Comparison of ENCODE assay signal across 8 mouse cellular contexts in the genomic region with DNA sequence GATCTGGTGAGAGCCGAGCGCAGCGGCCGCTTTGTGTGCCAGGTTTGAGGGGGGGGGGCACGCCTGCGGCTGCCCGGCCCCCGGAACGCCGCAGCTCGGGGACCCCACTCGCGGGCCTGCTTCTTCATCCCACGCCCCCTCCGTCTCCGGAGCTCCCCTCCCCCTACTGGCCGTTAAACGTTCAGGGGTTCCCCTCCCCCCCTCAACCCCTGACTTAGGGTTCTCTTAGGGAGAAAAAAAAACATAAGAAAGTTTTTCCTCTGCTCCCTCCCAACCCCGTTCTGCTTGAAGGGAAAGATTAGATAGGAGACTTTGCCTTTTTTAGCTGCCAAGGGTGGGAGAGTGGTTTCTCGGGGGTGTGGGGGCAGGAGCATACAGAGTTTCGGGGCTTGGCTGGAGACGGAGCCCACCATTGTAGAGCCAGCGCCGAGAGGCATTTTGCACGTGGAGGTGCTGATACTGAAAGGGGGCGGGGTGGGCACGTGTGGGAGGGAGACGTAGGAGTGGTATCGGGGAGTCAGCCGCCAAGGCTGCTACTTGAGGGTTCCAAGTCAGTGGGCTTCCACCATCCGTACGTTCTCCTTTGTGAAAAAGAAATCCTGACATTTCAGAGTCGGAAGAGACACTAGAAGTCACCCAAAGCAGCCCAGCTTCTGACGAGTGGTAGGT. TPM values are rescaled to one million over a fixed set of nuclear protein-coding genes. Genes with fewer than 3 reads are reported as not detected.
DNase-seq lines count a peak whose midpoint lies in the region; ATAC-seq and TF ChIP-seq lines count a peak whose summit lies in the region.

No protein-coding gene starts in this region.

- peak overlapping the region; percentile 96 for H3K27ac ChIP-seq in forebrain, embryonic 16.5 days (ENCODE audit: low read length)
- peak overlapping the region; percentile 93 for H3K27ac ChIP-seq in intestine, embryonic 16.5 days (ENCODE audit: low read length)
- H3K27ac ChIP-seq in neural tube, embryonic 14.5 days (ENCODE audit: low read depth, low read length), result peak overlapping the region; percentile 92

- no peaks in the 10 kb centered on the region for H3K36me3 ChIP-seq in forebrain, embryonic 16.5 days (ENCODE audit: control insufficient read depth, insufficient read depth)
- H3K36me3 ChIP-seq in intestine, embryonic 16.5 days (ENCODE audit: control insufficient read depth, insufficient read depth, low read length), result no peaks in the 10 kb centered on the region
- peaks cover 3% of the 10 kb centered on the region; the same call in 1 of the 2 replicates for H3K36me3 ChIP-seq in neural tube, embryonic 14.5 days (ENCODE audit: control insufficient read depth, insufficient read depth, low read length)

- H3K27me3 ChIP-seq in forebrain, embryonic 16.5 days (replicated peaks; ENCODE audit: control insufficient read depth, insufficient read depth, low read length), result no peaks in the 10 kb centered on the region
- no peaks in the 10 kb centered on the region for H3K27me3 ChIP-seq in intestine, embryonic 16.5 days (replicated peaks; ENCODE audit: control insufficient read depth, insufficient read depth, low read length)
- no peaks in the 10 kb centered on the region for H3K27me3 ChIP-seq in neural tube, embryonic 14.5 days (ENCODE audit: control insufficient read depth, insufficient read depth, low read length)

- peak overlapping the region; percentile 78 for H3K4me2 ChIP-seq in forebrain, embryonic 16.5 days (ENCODE audit: low read length)
- H3K4me2 ChIP-seq in intestine, embryonic 16.5 days (ENCODE audit: low read depth, low read length), result peak overlapping the region; percentile 80
- peak overlapping the region; percentile 62 for H3K4me2 ChIP-seq in neural tube, embryonic 14.5 days (ENCODE audit: low read depth, low read length)

- TF ChIP-seq POLR2A in lung, adult 2 months (IDR thresholded peaks at IDR 0.05; ENCODE audit: borderline replicate concordance, extremely low read depth, low read depth, low read length), result no peak

- 0% methylated on average over 31 of the region's 34 CpGs for WGBS in forebrain, embryonic 16.5 days
- WGBS in intestine, embryonic 16.5 days, result under 1% methylated on average over 34 of the region's 34 CpGs
- WGBS in lung, adult 2 months, result 2% methylated on average over 31 of the region's 34 CpGs
- under 1% methylated on average over 23 of the region's 34 CpGs for WGBS in neural tube, embryonic 14.5 days

- no peak for ATAC-seq in forebrain, embryonic 16.5 days
- no peak for ATAC-seq in intestine, embryonic 16.5 days
- ATAC-seq in neural tube, embryonic 14.5 days (ENCODE audit: low read depth), result no peak

- peak; percentile 11 for DNase-seq in right cerebral cortex, adult 18-20 months
- no peak for DNase-seq in right cerebral cortex, postnatal 25 days
- DNase-seq in c-Kit-positive CD71-negative TER-119-negative erythroid progenitor cells, embryonic 14.5 days (ENCODE audit: low read depth), result peak; percentile 49
- peak; percentile 14 for DNase-seq in lung, adult 2 months
- DNase-seq in thymus, postnatal 14 days, result peak; percentile 76

- peaks cover 29% of the 10 kb centered on the region for H3K4me1 ChIP-seq in forebrain, embryonic 16.5 days (replicated peaks; ENCODE audit: control insufficient read depth, insufficient read depth, low read length)
- peaks cover 11% of the 10 kb centered on the region for H3K4me1 ChIP-seq in intestine, embryonic 16.5 days (ENCODE audit: control insufficient read depth, insufficient read depth, low read length)
- peaks cover 7% of the 10 kb centered on the region; the same call in 1 of the 2 replicates for H3K4me1 ChIP-seq in lung, adult 2 months (ENCODE audit: control insufficient read depth, insufficient read depth, low read length)
- H3K4me1 ChIP-seq in neural tube, embryonic 14.5 days (ENCODE audit: control insufficient read depth, insufficient read depth, low read length), result peaks cover 25% of the 10 kb centered on the region

- no peaks in the 10 kb centered on the region for H3K9me3 ChIP-seq in forebrain, embryonic 16.5 days (ENCODE audit: control insufficient read depth, low read length)
- no peaks in the 10 kb centered on the region for H3K9me3 ChIP-seq in intestine, embryonic 16.5 days (ENCODE audit: control insufficient read depth, low read length)
- H3K9me3 ChIP-seq in neural tube, embryonic 14.5 days (ENCODE audit: control insufficient read depth, low read length), result no peaks in the 10 kb centered on the region

- no peak for TF ChIP-seq CTCF in lung, adult 2 months (IDR thresholded peaks at IDR 0.05; ENCODE audit: insufficient read depth, low read length)

- peak overlapping the region; percentile 98 for H3K4me3 ChIP-seq in forebrain, embryonic 16.5 days (replicated peaks; ENCODE audit: low read length)
- H3K4me3 ChIP-seq in intestine, embryonic 16.5 days (ENCODE audit: low read length), result peak overlapping the region; percentile 84
- peak overlapping the region; percentile 80 for H3K4me3 ChIP-seq in lung, adult 2 months (replicated peaks; ENCODE audit: extremely low read depth, low read depth, low read length)
- peak overlapping the region; percentile 71 for H3K4me3 ChIP-seq in neural tube, embryonic 14.5 days (ENCODE audit: low read depth, low read length)

- peak overlapping the region; percentile 94 for H3K9ac ChIP-seq in forebrain, embryonic 16.5 days (replicated peaks; ENCODE audit: low read depth, low read length)
- peak overlapping the region; percentile 90 for H3K9ac ChIP-seq in intestine, embryonic 16.5 days (ENCODE audit: low read depth, low read length)
- peak overlapping the region; percentile 74 for H3K9ac ChIP-seq in neural tube, embryonic 14.5 days (replicated peaks; ENCODE audit: low read depth, low read length)

RNA-seq across cellular contexts. Expression of a gene that starts 0.9 kb away (rescaled TPM):
- 39.6 and 44.1 TPM in 2 replicates for polyA plus RNA-seq in forebrain, embryonic 16.5 days (2015; fragmentation: Nextera tagmentation; extraction: Ambion mirVana)
- 17.3 and 18.3 TPM in 2 replicates for polyA plus RNA-seq in intestine, embryonic 16.5 days (2015; fragmentation: Nextera tagmentation; extraction: Ambion mirVana)
- polyA plus RNA-seq in lung, adult 2 months (2012; rRNA removed), result 2.7 and 4.8 TPM in 2 replicates
- polyA plus RNA-seq in neural tube, embryonic 14.5 days (2014; fragmentation: Nextera tagmentation; extraction: Ambion mirVana), result 24.6 and 25.0 TPM in 2 replicates

RNA-seq across cellular contexts. Expression of a gene that starts 1.0 kb away (rescaled TPM):
- polyA plus RNA-seq in forebrain, embryonic 16.5 days (2015; fragmentation: Nextera tagmentation; extraction: Ambion mirVana), result 32.9 and 34.8 TPM in 2 replicates
- 18.6 and 19.0 TPM in 2 replicates for polyA plus RNA-seq in intestine, embryonic 16.5 days (2015; fragmentation: Nextera tagmentation; extraction: Ambion mirVana)
- 2.5 and 3.6 TPM in 2 replicates for polyA plus RNA-seq in lung, adult 2 months (2012; rRNA removed)
- 33.1 and 34.5 TPM in 2 replicates for polyA plus RNA-seq in neural tube, embryonic 14.5 days (2014; fragmentation: Nextera tagmentation; extraction: Ambion mirVana)
